Mouse (Mus musculus): ENCODE results near the gene Apba2.

Apba2 gene

DNA sequence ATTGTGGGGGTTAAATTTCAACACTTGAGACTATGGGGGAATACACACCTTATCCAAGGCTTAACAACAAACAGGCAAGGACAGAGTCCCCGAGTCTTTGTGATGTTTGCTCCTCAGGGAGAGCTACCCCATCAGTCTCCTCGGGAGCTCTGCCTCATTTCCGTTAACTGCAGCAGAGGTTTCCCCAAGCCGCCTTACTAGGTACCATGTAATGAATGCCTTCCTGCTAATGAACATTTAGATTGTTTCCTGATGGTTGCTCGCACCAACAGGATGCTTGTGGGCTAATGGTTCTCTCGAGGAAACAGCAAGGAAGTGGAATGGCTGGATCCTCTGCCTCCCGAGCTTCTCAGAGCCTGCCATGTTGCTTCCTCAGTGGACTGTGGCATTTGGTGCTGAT, 155.3 kb downstream of the Apba2 start:
- DNase-seq (ENCODE audit: low spot score in 2 of 2), result no peak

DNA sequence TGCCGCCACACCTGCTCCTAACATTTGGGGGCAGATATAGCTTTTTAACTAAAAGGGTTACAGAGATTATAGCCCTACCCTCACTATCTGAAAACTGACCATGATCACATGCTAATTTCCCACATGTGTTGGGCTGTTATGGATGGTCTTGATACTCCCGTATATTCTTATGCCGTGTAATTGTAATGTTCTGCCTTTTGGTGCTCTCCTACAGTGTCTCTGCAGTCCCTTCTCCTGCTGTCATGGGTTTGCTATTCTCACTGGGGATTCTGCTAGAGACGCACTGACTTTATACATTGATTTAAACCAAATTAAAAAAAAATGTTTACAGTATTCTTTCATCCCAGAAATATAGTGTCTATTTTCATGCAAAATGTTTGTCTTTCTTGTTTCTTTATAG, 157.4 kb downstream of the Apba2 start:
- DNase-seq (ENCODE audit: low spot score in 2 of 2), result no peak

DNA sequence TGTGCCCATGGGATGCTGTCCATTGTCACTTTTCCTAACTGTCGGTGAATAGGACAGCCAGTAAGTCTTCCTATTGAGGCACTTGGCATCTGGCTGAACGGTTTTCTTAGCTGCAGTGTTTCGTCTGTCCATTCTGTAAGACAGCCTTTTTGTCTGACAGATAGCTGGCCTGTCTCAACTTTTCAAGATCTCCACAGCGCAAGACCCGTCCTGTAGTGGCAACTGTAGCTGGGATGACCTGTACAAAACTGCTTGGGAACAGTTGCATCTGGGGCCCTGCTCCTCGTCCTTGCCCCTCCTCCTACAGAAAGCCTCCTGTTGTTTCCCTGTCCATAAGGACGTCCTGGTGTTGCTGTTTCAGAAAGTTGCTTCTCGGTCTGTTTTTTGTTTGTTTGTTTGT, 157.8 kb downstream of the Apba2 start:
- no peak for DNase-seq (ENCODE audit: low spot score in 2 of 2)

DNA sequence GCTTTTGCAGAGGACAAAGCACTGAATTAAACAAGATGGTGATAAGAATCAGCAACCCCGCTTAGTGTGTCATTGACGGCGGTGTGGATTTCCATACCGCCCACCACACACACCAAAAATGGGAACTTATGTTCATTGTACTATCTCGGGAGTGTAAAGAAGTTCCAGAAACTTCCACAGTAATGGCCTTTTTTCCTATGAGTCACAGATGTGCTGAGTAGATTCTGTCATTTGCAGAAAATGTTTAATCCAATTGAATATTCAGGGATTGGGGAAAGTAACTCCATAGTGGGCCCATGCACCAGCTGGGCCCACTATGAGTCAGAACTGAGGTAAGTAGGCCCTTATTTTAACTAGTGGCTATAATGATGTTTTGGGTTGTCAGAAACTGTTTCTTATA, 161.0 kb downstream of the Apba2 start:
- no peak for DNase-seq (ENCODE audit: low spot score in 2 of 2)

DNA sequence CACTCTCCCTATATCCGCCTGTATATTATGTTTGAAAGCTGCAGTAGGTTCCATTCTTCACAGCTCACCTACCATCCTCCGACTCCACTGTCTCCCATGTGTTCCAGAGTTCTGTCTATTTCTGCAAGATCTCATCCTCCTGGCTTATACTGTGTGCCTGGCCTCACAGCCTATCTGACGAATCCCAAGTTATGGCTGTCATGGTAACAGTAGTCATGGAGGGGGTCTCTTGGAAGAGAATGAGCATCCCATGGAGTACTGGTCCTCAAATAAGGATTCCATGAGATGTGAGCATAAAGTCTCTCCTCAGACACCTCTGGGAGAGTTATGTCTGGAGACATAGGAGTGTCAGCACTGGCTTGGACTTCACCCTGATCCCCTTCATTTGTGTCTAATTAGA, 162.1 kb downstream of the Apba2 start:
- DNase-seq (ENCODE audit: low spot score in 2 of 2), result no peak

DNA sequence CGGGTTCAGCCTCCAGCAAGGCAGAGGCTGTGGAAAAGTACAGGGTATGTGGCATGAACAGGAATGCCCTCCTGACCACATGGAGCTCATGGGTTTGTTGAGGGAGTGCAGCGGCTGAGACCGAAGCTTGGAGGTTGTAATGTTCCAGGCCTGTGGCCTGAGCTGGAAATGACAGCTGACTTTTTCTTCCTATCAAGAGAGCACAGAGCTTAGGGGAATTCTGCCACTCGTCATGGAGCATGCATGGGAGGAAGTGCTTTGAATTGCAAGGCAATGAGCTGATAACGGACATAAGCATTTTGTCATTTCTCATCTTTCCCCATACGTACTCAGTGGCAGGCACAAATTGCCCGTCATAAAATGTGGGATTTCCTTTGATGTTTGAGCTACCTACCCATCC, 163.6 kb downstream of the Apba2 start:
- DNase-seq (ENCODE audit: low spot score in 2 of 2), result no peak

DNA sequence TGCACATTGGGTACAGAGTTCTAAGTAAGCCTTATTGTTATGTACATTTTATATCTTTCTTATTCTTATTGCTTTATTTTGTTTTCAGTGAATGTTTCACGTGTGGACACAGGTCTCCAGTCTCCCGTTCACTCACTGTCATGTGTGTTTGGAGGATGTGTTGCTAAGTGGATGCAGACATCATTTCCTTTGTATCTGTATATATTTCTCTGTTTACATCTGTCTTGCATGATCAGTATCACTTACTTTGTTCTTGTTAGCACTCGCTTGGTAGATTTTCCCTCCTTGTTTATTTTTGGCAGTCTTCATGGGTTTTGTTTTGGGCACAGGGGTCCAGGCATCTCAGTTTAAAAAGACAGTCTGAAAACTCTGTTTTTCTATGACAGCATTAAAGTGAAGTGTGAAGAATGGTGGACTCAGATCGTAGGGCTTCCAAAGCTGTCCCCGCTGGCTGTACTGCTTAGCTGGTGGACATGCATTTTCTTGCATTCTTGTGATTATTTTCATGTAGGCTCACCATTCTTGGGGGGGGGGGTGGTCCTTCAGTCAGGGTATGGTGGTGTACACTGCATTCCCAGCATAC, 164.3 kb downstream of the Apba2 start:
- no peak for DNase-seq (ENCODE audit: low spot score in 2 of 2)

DNA sequence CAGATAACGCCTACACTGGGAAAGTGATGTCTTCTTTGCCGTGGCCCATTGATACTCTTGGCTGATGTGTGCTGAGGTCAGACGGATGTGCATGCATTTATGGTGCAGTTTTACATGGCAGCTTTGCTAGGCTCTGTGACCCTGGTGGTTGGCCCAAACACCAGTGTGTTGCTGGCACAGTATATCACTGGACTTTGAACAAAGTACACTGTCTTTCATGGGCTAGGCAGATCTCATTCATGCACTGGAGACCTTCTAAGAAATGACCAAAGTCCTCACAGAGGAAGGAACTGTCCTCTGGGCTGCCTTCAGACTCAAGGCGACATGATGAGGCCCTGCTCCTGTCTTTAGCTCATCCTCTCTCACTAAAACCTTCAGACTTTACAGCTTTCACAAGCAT, 166.5 kb downstream of the Apba2 start:
- DNase-seq (ENCODE audit: low spot score in 2 of 2), result no peak

DNA sequence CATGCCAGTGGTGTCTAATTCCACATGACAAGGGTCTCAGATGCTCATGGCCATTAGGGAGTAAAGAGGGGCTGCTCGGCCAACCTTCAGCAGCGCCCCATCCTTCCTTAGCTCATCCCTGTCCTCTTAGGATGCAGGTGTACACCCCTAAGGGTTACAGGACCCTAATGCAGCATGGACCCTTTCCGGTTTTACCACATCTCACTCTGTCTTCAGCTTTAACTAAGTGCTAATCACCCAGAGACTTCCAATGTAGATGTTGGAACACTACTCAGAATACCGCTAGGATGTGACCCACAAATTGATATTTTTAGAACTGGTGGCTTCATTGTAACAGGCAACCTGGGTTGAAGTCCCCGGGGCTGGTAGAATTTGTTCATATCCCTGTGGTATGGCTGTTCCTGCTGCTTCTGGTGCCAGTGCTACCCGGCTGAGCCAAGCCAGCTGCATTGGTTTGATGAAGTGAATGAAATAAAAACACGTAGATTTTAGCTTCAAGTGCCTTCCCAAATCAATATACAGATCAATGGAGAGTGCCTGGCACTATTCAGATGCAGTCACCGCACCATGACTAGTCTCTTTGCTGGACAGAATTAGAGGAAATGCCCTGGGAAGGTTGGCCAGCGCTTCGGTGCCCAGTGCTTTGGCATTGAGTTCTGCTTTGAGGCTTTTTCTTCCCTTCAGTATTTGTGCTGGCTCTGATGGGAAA, 178.4 kb downstream of the Apba2 start:
- peak; percentile 54 to 63 for DNase-seq (ENCODE audit: low spot score in 2 of 2)

DNA sequence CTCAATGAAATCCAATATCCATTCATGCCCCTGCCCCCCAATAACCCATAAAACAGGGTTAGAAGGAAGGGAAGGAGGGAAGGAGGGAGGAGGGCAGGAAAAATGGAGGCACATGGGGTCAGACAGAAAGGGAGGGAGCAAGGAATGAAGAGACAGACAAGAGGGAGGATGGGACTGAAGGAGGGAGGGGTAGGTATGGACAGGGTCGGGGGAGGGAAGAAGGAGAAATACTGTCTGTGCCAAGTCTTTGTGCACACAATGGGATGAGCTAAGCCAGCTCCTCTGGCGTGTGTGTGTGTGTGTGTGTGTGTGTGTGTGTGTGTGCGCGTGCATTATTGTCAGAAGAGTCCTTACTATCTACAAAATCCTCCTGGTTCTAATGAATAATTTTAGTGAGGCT, 183.4 kb downstream of the Apba2 start:
- no peak for DNase-seq (ENCODE audit: low spot score in 2 of 2)

DNA sequence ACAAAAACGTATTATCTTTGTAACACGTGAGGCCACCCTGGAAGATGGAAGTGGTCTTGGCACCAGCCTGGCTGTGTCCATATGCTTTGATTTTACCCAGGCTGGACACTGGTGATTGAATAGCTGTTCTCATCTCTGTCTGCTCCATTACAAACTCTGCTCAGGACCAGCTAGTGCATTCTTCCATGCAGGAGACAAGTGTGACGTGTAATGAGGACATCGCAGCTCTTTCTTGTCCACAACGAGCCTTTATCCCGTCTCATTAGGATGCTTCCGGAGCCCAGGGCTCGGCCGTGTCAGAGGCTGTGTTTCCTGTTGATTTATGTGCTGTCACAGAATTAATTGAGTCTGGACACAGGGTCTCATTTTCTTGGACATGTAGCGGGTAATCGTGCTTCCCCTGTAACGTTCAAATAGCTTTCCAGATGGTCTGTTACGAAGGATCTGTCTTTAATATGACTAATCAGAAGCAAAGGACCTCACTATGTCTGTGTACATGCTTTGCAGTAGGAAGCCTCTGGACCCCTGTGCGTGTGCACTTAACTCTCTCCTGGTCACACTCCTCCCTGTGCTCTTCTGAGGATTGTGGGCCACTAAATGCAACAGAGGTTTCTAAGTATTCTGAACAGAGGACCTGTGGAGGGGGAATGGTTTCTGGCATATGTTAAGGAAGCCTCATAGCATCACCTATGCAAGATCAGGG, 186.8 kb downstream of the Apba2 start:
- no peak for DNase-seq (ENCODE audit: low spot score in 2 of 2)

DNA sequence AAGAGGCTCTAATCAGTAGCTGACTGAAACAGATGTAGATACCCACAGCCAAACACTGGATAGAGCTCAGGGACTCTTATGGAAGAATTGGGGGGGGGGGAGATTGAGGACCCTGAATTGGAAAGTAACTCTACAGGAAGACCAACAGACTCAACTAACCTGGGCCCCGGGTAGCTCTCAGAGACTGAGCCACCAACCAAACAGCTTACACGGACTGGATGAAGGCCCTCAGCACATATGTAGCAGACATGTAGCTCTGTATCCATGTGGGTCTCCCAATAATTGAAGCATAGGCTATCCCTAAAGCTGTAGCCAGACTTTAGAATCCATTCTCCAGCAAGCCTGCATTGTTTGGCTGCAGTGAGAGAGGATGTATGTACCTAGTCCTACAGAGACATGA, 190.3 kb downstream of the Apba2 start:
- no peak for DNase-seq (ENCODE audit: low spot score in 2 of 2)

DNA sequence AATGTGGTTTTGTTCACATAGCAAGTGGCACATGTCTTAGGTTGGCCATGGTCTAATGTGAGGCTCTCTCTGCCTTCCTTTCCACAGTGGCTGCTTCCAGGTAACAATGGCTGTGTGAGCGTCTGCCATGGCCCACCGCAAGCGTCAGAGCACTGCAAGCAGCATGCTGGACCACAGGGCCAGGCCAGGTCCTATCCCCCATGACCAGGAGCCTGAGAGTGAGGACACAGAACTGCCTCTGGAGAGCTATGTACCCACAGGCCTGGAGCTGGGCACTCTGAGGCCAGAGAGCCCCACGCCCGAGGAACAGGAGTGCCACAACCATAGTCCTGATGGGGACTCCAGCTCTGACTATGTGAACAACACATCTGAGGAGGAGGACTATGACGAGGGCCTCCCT, 193.4 kb downstream of the Apba2 start:
- peak in 1 of 2 experiments; percentile 14 for DNase-seq (ENCODE audit: low spot score in 2 of 2)

DNA sequence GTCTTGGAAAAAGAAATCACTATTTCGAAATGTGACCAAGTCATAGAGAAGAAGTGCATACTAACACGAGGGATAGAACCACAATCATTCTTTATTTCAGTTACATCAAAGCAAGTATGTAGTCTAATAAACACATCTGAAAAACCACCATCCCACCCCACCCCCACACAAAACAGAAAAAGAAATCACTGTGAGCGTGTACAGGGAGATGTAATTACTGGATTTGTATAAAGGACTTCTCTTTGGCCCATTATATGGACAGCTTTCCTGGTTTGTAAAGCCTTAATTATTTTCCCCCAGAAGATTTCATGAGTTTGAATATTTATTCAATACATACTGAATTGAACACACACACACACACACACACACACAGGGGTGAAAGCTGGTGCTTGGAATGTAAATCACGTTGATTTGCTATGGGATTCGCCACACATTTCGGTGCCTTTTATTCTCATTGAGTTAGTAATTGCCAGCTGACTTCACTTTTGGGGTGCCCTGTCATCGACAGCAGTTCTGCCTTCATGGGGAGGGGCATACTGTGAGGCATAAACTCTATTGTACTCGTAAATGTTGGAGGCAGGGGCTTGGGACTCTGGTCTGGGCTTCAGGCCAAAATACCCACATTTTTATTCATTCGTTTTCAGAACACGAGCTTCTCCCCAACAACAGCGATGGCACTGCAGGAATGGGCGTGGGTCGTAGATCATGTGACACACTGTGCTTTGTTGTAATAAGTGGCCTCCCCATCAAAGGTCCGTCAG, 195.2 kb downstream of the Apba2 start:
- peak; percentile 52 to 63 for DNase-seq (ENCODE audit: low spot score in 2 of 2)

DNA sequence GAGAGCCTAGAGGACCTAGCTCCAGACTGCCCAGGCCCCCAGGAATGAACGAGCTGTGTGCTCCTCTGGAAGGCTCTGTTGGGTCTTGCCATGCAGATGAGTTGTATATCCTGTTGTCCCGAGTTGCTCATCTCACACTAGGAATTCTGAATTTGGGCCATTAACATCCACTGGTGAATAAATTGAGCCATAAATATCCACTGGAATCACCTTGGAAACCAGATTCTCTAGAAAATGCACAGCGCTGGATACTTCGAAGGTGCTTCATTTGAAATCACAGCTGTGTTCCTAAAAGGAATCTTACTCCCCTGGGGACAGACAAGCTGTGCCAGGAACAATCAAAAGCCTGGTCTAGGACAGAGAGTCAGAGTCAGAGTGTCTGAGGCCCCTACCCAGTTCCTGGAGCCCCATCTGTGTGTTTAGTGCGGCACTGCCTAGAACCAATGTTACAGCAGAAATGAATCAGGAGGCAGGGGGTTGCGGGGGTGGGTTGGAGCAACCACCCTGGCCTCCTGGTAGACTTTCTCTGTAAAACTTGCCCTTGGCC, 196.4 kb downstream of the Apba2 start:
- no peak for DNase-seq (ENCODE audit: low spot score in 2 of 2)

DNA sequence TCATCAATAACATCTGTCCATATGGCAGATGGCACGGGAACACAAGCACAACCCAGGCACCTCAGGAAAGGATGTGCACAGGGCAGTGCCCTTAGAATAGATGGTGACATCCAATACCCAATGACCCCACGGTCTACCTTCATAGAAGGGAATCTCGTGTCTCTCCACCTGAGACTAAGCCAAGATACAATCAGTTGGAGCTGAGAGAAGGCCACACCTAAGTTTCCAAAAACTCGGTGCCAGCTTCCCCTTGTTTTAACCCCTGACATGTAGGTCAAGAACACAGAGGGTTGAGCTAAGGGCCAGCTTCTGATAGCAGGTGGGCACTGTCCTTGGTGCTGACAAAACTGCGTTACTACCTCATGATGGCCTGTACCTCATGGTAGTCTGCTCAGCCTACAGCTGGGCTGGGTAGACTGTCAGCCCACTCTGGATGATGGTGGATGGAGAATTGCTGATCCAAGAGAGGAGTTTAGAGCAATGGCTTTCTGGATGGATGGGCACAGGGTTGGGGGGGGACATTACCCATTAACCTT, 202.6 kb downstream of the Apba2 start:
- DNase-seq (ENCODE audit: low spot score in 2 of 2), result no peak

DNA sequence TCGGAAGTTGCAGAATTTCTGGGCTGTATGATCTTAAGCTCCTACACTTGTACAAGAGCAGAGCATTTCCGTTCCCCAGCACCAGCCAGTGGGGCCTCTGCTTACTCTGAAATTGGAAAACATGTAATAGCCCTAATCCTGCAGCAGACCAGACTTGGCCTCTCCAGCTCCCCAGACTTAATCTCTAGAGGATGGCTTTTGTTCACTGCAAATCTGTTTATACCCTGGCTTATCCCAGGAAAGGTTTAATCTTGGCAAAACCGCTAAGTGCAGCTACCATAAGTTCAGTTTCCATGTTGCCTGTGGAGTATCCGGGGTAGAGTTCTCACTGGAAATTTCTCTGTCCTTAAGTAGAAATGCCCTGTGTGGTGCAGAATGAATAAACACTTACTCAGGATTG, 206.7 kb downstream of the Apba2 start:
- no peak for DNase-seq (ENCODE audit: low spot score in 2 of 2)

DNA sequence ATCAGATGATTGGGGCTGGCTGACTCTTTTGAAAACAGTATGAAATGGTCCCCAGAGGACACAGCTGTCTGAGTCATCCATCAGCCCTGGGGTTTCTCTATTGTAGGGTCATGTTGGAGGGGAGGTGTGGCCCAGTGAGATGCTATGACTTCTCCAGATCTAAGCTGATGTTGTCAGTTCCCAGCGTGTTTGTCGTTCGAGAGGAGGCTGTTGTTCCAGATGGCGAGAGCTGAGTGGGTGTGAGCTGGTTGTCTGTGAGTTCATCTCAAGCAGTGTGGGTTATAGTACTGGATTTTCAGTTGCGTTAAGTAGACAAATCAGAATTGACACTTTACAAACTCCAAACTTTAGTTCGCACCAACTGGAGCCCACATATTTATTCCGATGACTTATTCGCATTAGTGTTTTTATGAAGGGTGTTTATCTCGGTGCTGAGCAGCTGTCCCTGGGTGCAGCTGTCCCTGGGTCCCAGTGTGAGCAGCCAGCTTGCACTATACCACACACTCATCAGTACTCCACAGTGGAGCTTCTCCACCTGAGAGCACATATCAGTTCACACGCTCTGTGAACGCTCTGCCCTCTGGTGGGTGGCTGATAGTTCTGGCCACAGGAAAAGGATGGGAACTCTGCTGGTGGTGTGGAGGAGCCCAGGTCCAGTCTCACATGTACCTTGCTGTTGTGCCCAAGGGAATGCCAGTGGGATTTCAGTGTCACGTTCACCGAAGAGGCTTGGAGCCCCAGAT, 208.2 kb downstream of the Apba2 start:
- DNase-seq (ENCODE audit: low spot score in 2 of 2), result peak in 1 of 2 experiments; percentile 43

DNA sequence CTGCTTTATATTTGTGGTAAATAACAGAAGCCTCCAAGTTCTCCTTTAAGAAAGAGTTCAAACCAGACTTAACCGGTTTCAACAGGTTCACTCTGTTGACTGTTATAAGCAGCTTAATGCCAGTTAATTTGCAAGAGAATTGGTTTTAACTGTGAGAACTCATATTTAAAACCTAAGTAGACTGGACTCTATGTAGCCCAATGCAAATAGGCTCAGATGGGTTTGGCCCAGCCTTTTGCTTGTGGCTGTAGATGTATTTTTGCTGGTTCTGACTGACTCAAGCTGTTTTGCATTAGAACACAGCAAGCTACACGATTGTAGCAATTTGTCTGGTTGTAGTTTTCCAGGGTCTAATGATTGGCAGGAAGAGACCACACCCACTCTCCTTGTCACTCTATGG, 214.8 kb downstream of the Apba2 start:
- DNase-seq (ENCODE audit: low spot score in 2 of 2), result no peak

DNA sequence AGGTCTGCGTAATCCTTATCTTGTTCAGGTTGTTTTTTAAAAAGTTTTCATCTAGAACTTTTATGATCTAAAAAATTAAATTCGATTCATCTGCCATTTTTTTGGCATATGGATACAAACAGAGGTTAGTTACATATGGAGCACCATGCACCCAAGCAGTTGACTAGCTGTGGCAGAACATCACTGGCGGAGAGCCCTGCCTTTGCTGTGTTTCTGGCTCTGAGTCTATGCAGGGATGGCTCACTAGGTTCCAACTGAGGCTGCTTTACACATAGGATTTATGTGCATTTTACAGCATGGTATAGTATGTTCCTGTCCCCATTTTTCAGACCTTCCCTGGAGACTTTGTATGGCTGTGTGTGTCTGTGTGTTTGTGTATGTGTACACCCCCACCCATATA, 221.8 kb downstream of the Apba2 start:
- peak; percentile 48 to 56 for DNase-seq (ENCODE audit: low spot score in 2 of 2)

DNA sequence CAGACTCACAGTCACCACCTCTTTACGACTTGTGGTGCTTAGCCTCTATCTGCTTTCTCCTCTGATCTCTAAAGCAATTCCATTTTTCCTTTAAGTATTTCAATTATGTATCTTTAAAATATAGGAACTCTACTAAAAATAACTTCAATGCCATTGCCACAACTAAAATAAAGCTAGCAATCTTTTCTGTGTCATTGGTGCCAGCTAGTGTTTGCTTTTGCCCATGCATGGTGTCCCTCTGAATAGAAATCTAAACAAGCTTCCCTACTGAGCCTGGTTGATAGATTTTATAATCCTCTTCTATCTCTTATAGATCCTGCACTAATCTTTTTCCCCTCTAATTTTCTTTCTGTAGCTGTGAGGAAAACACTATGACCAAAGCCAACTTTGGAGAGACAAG, 222.9 kb downstream of the Apba2 start:
- DNase-seq (ENCODE audit: low spot score in 2 of 2), result no peak

All from right cerebral cortex, postnatal 10 days (tissue).